Mouse (Mus musculus): ENCODE measurements at regions not wholly inside any gene's neighbourhood (a gene's known extent, or its start where the extent isn't known, plus 50 kb on each side); places are given as distances from the start of the nearest gene placed in this dataset.

DNA sequence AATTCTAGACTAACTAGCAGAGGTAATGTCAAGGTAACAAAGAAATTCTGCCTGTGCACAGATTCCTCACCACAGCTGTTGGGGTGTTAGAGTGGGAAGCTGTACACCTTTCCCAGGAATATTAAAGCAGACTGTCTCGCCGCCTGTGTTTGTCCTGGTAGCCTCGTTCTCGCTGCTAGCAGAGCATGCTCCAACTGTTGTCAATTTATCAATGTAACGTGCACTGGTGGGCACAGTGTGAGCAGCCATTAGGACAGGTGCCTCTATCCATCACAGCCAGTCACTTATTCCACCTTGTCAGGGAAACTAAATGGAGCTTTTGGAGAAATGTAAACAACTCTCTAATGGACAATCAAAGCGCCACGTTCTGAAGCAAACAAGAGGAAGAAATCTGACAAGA, 339.4 kb downstream of the Lmo4 start:
- H3K4me2 ChIP-seq (replicated peaks): no peak overlapping the region
- ATAC-seq (ENCODE audit: insufficient number of reproducible peaks, low FRiP score, low TSS enrichment, low read depth): no peak
- H3K9ac ChIP-seq: no peak overlapping the region
- H3K27me3 ChIP-seq: no peaks in the 10 kb centered on the region
- no peaks in the 10 kb centered on the region for H3K36me3 ChIP-seq
- no peaks in the 10 kb centered on the region for H3K4me1 ChIP-seq
- 78% methylated on average over 7 of the region's 7 CpGs for WGBS
- H3K27ac ChIP-seq (replicated peaks): no peak overlapping the region
- no peaks in the 10 kb centered on the region for H3K9me3 ChIP-seq (replicated peaks)
- no peak overlapping the region for H3K4me3 ChIP-seq (replicated peaks)

DNA sequence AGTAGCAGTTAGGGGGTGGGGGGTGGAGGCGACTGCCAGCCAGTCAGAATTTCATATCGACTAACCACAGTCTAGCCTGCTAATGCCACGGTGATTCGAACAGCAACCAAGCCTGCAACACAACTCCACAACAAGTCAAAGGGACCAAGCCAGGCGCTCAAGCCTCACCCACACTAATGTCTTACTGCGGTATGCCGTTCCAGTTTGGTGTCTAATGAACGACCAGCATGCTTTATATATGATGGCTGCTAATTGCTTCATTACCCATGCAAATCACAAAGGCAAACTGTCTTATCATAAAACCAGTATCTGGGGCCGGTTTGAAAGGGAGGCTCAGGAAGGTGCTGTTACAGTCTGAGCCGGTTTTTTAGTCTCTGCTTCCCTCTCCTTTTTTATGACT, 340.5 kb downstream of the Lmo4 start:
- H3K9me3 ChIP-seq (replicated peaks): no peaks in the 10 kb centered on the region
- no peak overlapping the region for H3K27ac ChIP-seq (replicated peaks)
- H3K36me3 ChIP-seq: no peaks in the 10 kb centered on the region
- no peak for ATAC-seq (ENCODE audit: insufficient number of reproducible peaks, low FRiP score, low TSS enrichment, low read depth)
- H3K9ac ChIP-seq: no peak overlapping the region
- 52% methylated on average over 10 of the region's 10 CpGs for WGBS
- no peak overlapping the region for H3K4me3 ChIP-seq (replicated peaks)
- no peak overlapping the region for H3K4me2 ChIP-seq (replicated peaks)
- H3K4me1 ChIP-seq: no peaks in the 10 kb centered on the region
- H3K27me3 ChIP-seq: no peaks in the 10 kb centered on the region

DNA sequence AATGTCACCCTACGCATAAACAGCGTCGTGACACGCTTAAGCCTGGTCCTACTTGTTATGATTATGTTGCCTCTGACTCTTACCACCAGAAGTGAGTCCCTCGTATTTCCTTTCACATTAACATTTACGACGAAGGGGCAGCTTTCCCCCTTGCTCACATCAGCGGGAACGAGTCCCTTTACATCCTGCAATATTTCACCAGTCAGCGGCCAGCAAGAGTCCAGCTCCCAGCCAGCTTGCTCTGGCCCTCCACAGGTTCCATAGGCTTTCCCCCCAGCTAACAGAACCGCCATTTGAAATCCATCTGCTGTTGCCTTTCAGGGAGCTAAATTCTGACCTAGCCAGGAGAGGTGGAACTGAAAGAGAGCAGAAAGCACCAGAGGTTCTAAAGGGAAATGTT, 342.5 kb downstream of the Lmo4 start:
- no peaks in the 10 kb centered on the region for H3K27me3 ChIP-seq
- WGBS: 87% methylated on average over 11 of the region's 11 CpGs
- no peaks in the 10 kb centered on the region for H3K9me3 ChIP-seq (replicated peaks)
- H3K9ac ChIP-seq: no peak overlapping the region
- no peak overlapping the region for H3K4me2 ChIP-seq (replicated peaks)
- H3K36me3 ChIP-seq: no peaks in the 10 kb centered on the region
- no peaks in the 10 kb centered on the region for H3K4me1 ChIP-seq
- H3K4me3 ChIP-seq (replicated peaks): no peak overlapping the region
- no peak for ATAC-seq (ENCODE audit: insufficient number of reproducible peaks, low FRiP score, low TSS enrichment, low read depth)
- no peak overlapping the region for H3K27ac ChIP-seq (replicated peaks)

DNA sequence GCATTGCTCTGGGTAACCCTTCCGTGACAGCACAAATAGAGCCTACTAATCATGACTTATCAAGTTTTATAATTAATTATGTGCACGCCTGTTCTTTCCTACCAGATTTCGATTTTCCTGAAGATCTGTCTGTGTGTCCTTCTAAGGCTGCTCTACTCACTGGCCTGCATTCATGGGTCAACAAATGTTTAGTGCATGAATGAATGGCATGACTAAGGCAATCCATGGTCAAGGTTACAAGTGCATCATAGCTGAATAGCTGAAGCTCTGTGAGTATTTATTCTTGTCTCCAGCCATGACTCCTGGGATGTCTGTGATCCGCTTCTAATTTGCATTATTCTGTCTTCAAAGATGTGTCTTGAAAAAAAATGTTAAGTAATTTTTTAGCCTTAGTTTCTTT, 343.2 kb downstream of the Lmo4 start:
- Histone ChIP-seq H3K4me2 (replicated peaks) (no peak overlapping the region), H3K9me3 (replicated peaks) (no peaks in the 10 kb centered on the region), H3K4me1 (no peaks in the 10 kb centered on the region), H3K27ac (replicated peaks) (no peak overlapping the region), H3K27me3 (no peaks in the 10 kb centered on the region), H3K4me3 (replicated peaks) (no peak overlapping the region), H3K9ac (no peak overlapping the region), H3K36me3 (no peaks in the 10 kb centered on the region)
- ATAC-seq (ENCODE audit: insufficient number of reproducible peaks, low FRiP score, low TSS enrichment, low read depth): no peak
- 89% methylated on average over 4 of the region's 4 CpGs for WGBS

- H3K4me2 ChIP-seq (replicated peaks): no peak overlapping the region
- 70% methylated on average over 7 of the region's 7 CpGs for WGBS
- no peaks in the 10 kb centered on the region for H3K9me3 ChIP-seq (replicated peaks)
- no peaks in the 10 kb centered on the region for H3K27me3 ChIP-seq
- no peaks in the 10 kb centered on the region for H3K36me3 ChIP-seq
- no peak overlapping the region for H3K9ac ChIP-seq
- H3K4me1 ChIP-seq: no peaks in the 10 kb centered on the region
- H3K4me3 ChIP-seq (replicated peaks): no peak overlapping the region
- ATAC-seq (ENCODE audit: insufficient number of reproducible peaks, low FRiP score, low TSS enrichment, low read depth): no peak
- no peak overlapping the region for H3K27ac ChIP-seq (replicated peaks)
These were observed 369.3 kb downstream of the Lmo4 start for GRCm38 (mm10) chr3:143835611-143836240.

DNA sequence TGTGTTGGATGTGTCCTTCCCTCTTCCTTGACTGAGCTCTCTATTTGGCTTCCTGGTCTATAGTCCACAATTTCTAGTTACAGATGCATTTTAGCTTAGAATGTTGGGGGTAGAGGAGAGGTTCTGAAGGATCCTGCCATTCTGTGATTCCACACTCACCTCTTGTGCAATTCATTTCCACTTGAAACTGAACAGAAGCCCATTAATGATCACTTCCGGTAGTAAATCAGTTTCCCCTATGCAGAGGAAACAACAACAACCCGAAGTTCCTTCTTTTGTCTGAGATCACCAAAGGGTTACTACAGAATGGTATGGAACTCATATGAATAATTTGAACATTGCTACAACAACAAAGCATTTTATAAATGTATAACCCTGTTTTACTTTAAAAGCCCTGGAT, 370.3 kb downstream of the Lmo4 start:
- no peak overlapping the region for H3K27ac ChIP-seq (replicated peaks)
- WGBS: 76% methylated on average over 2 of the region's 2 CpGs
- ATAC-seq (ENCODE audit: insufficient number of reproducible peaks, low FRiP score, low TSS enrichment, low read depth): no peak

GRCm38 (mm10) chr3:143823395-143823777, 381.6 kb downstream of the Lmo4 start:
- Histone ChIP-seq H3K36me3 (no peaks in the 10 kb centered on the region), H3K4me1 (peaks cover 4% of the 10 kb centered on the region; the same call in 1 of the 2 replicates), H3K4me2 (replicated peaks) (no peak overlapping the region), H3K27me3 (no peaks in the 10 kb centered on the region), H3K4me3 (replicated peaks) (no peak overlapping the region), H3K9ac (no peak overlapping the region), H3K9me3 (replicated peaks) (no peaks in the 10 kb centered on the region), H3K27ac (replicated peaks) (no peak overlapping the region)
- ATAC-seq (ENCODE audit: insufficient number of reproducible peaks, low FRiP score, low TSS enrichment, low read depth): no peak
- WGBS: 64% methylated on average over 1 of the region's 1 CpGs

More for the DNA sequence above, 370.3 kb downstream of the Lmo4 start:
- H3K4me1 ChIP-seq: no peaks in the 10 kb centered on the region
- H3K9ac ChIP-seq: no peak overlapping the region
- H3K4me2 ChIP-seq (replicated peaks): no peak overlapping the region
- H3K9me3 ChIP-seq (replicated peaks): no peaks in the 10 kb centered on the region
- no peak overlapping the region for H3K4me3 ChIP-seq (replicated peaks)
- H3K36me3 ChIP-seq: no peaks in the 10 kb centered on the region
- no peaks in the 10 kb centered on the region for H3K27me3 ChIP-seq

DNA sequence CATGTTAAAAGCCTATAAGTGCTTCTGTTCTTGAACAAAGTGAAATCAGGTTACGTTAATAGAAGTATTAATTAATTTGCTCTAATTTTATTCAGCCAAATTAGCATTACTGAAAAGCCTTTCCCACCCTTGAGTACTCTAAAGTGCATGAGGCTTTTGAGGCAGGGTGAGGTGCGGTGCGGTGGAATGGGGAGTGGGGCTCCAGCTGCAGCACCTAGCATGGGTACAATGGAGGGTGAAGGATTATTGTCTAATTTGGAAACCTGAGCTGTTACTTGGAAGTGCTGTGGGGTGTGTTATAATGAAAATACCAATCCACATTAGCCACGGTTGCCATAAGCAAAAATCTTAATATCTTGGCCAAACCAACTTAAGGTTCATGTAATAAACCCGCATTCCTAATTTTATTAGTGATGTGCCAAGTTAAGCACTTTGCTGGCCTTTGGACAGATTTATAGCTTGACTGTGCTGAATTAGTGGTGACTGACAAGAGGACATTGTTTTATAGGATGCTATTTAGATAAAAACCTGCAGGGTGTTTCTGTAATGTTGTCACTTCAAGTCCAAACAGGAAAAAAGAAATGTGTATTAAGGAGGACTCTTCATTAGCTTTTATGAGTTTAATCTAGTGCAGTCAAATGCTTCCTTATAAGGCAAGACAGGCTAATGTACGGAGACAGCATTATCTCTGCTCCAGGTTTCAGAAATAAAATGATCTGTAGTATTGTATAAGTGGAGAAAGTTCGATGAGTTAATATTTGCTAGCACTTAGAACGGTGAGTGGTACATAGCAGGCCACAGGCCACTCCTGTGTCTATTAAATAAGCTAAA, 382.2 kb downstream of the Lmo4 start:
- no peaks in the 10 kb centered on the region for H3K36me3 ChIP-seq
- no peaks in the 10 kb centered on the region for H3K9me3 ChIP-seq (replicated peaks)
- WGBS: 63% methylated on average over 8 of the region's 8 CpGs
- H3K4me3 ChIP-seq (replicated peaks): no peak overlapping the region
- no peak for ATAC-seq (ENCODE audit: insufficient number of reproducible peaks, low FRiP score, low TSS enrichment, low read depth)
- H3K27me3 ChIP-seq: no peaks in the 10 kb centered on the region
- peaks cover 4% of the 10 kb centered on the region; the same call in 1 of the 2 replicates for H3K4me1 ChIP-seq
- no peak overlapping the region for H3K9ac ChIP-seq
- no peak overlapping the region for H3K4me2 ChIP-seq (replicated peaks)
- no peak overlapping the region for H3K27ac ChIP-seq (replicated peaks)

- H3K36me3 ChIP-seq: no peaks in the 10 kb centered on the region
- H3K27me3 ChIP-seq: no peaks in the 10 kb centered on the region
- no peak overlapping the region for H3K9ac ChIP-seq
- no peaks in the 10 kb centered on the region for H3K9me3 ChIP-seq (replicated peaks)
- no peak overlapping the region for H3K27ac ChIP-seq (replicated peaks)
- no peaks in the 10 kb centered on the region for H3K4me1 ChIP-seq
- 63% methylated on average over 8 of the region's 8 CpGs for WGBS
- no peak for ATAC-seq (ENCODE audit: insufficient number of reproducible peaks, low FRiP score, low TSS enrichment, low read depth)
- H3K4me2 ChIP-seq (replicated peaks): no peak overlapping the region
- no peak overlapping the region for H3K4me3 ChIP-seq (replicated peaks)
These were observed 397.5 kb downstream of the Lmo4 start for GRCm38 (mm10) chr3:143807544-143807943.

GRCm38 (mm10) chr3:143806940-143807339, 398.1 kb downstream of the Lmo4 start:
- Histone ChIP-seq H3K27ac (replicated peaks) (no peak overlapping the region), H3K4me3 (replicated peaks) (no peak overlapping the region), H3K36me3 (no peaks in the 10 kb centered on the region), H3K9me3 (replicated peaks) (no peaks in the 10 kb centered on the region), H3K4me2 (replicated peaks) (no peak overlapping the region), H3K27me3 (no peaks in the 10 kb centered on the region), H3K9ac (no peak overlapping the region), H3K4me1 (no peaks in the 10 kb centered on the region)
- WGBS: 88% methylated on average over 3 of the region's 3 CpGs
- ATAC-seq (ENCODE audit: insufficient number of reproducible peaks, low FRiP score, low TSS enrichment, low read depth): no peak

- H3K9ac ChIP-seq: no peak overlapping the region
- H3K4me3 ChIP-seq (replicated peaks): no peak overlapping the region
- H3K36me3 ChIP-seq: no peaks in the 10 kb centered on the region
- H3K27ac ChIP-seq (replicated peaks): no peak overlapping the region
- H3K27me3 ChIP-seq: no peaks in the 10 kb centered on the region
- WGBS: 16% methylated on average over 5 of the region's 5 CpGs
- ATAC-seq (ENCODE audit: insufficient number of reproducible peaks, low FRiP score, low TSS enrichment, low read depth): peak; percentile 60; the same call in 1 of the 2 replicates
- H3K4me2 ChIP-seq (replicated peaks): no peak overlapping the region
- peaks cover 5% of the 10 kb centered on the region; the same call in 1 of the 2 replicates for H3K4me1 ChIP-seq
- no peaks in the 10 kb centered on the region for H3K9me3 ChIP-seq (replicated peaks)
These were observed 407.2 kb downstream of the Lmo4 start for GRCm38 (mm10) chr3:143797850-143798249.

- Histone ChIP-seq H3K27me3 (no peaks in the 10 kb centered on the region), H3K4me3 (replicated peaks) (no peak overlapping the region), H3K9ac (no peak overlapping the region), H3K4me1 (no peaks in the 10 kb centered on the region), H3K27ac (replicated peaks) (no peak overlapping the region), H3K36me3 (no peaks in the 10 kb centered on the region), H3K9me3 (replicated peaks) (no peaks in the 10 kb centered on the region), H3K4me2 (replicated peaks) (no peak overlapping the region)
- no peak for ATAC-seq (ENCODE audit: insufficient number of reproducible peaks, low FRiP score, low TSS enrichment, low read depth)
- WGBS: 70% methylated on average over 8 of the region's 8 CpGs
These were observed 414.1 kb downstream of the Lmo4 start for GRCm38 (mm10) chr3:143790905-143791304.

All from embryonic facial prominence, embryonic 15.5 days (tissue).